Mouse (Mus musculus) G1E-ER4 (cell line): ENCODE results near the gene Crip3. TPM values are rescaled to one million over a fixed set of nuclear protein-coding genes. Genes with fewer than 3 reads are reported as not detected.

Experiments
- GATA1 ChIP-seq: IDR thresholded peaks from one replicate; pipeline ENCODE4 v1.8.0; 2012; ENCODE audit warnings: low read length, inconsistent platforms
- polyA plus RNA-seq: library from polyadenylated mRNA; stranded (reverse); fragments of >175 nt; gene quantifications from 2 replicates; pipeline ENCODE4 v1.2.3, GENCODE M21; 2012

Gene Crip3
- polyA plus RNA-seq, 1 experiment = not detected

- no peak for TF ChIP-seq GATA1
Observed at GRCm38 (mm10) chr17:46452683-46453082, 24.0 kb downstream of the Crip3 start.

DNA sequence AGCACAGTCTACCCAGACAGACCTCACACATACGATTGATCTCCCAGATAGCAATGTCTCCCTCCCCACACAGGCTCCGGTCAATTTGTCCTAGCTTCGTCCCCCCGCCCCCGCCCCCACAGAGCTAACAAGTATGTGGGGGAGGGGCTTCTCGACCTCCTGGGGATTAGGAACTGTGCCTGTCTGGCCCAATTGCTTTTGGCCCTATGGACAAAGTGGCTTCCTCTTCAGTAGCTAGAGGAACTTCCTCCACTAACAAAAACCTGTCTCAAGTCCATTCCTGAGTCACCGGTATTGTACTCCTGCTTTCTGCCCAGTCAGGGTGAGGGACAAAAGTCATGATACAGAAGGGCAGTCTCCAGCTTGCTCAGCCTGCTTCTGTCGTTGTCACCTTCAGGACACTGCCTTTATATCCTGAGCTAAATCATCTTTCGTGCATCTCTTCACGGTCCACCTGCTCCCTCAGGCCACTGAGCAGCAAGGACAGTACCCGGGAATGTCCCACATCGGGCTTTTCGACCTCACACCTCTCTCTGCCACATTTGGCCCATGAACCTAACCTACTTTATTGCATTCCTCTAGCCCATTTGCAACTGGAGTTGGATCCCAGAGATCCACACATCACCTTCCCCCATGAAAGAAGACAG, 24.7 kb downstream of the Crip3 start:
- TF ChIP-seq GATA1 = no peak

DNA sequence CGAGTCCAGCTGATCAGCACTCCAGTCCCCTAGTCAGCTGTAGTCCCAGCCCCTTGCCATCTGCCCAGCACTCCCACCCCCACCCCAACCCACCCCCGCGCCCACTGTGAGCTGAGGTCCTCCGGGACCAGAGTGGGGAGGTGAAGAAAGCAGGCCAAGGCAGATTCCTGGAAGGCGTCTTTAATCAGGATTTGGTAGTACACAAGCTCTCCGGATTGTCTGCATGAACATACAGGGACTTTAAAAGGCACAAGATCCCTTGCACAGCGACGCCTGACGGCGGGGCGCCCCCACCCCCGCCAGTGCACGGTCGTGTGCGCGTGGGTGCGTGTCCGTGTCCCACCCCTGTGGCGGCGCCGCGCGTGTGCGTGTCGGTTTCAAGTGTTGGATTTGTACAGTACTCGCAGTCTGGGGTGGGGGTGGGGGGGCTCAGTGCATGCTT, 25.3 kb downstream of the Crip3 start:
- TF ChIP-seq GATA1 = no peak

GRCm38 (mm10) chr17:46454539-46454938, 25.8 kb downstream of the Crip3 start:
- TF ChIP-seq GATA1 = no peak

DNA sequence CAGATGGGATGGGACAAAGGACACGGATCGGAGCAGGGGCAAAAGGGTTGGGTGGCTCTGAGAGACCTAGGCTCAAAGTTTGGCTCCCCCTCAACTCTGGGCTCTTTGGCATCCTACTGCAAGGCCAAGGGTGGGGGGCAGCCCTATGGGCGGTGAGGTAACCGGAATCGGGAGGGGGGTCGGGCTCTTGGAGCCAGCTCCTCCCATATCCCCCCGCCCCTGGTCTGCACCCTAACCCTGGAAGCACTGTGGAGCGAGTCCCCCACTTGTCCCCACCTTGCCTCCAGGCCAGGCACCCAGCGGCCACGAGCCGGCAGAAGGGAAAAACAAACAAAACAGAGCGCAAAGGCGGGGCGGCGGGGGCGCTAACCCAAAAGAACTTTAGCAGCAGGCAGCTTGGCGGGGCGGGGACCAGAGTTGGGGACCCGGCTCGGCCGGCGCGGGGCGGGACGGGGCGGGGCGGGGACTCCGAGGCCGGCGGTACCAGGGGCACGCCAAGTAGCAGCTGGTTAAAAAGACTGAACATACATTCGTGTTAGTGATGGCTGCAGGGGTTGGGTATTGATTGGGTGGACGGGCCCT, 26.5 kb downstream of the Crip3 start:
- TF ChIP-seq GATA1 = no peak

DNA sequence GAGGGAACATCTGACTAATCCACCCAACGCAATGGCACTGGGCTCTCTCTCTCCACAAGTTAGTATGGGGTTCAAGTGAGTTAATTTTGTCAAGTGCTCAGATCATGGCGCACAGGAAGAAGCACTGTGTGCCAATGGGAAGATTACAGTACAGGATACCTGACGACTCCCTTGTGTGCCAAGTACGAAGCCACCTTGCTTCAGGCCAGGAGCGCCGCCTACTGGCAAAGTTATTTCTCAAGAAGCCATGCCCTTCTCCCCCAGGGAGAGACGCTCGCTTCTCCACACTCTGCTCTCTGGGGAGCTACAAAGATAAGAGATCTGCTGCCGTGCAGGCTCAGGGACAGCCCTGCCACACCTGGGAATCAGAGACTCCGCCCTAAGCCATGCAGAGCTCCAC, 29.1 kb downstream of the Crip3 start:
- TF ChIP-seq GATA1 = no peak

DNA sequence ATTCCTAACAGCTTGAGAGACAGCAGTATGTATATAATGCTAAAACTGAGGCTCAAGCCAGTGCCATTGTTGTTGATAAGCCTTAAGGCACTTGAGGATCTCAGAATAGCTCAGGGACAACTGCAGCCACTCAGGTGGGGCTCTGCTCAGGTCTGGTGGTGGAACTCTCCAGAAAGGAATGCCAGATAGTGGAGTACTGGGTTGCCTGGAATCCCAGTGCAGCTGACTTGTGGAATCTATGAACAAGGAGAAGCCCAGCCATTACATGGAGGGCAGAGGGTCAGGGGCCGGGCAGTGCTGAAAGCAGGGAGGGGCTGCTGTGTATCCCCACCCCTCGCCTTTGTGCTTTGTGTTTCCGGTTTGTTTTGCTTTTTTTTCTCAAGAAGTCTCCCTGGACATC, 29.7 kb downstream of the Crip3 start:
- TF ChIP-seq GATA1 = no peak

DNA sequence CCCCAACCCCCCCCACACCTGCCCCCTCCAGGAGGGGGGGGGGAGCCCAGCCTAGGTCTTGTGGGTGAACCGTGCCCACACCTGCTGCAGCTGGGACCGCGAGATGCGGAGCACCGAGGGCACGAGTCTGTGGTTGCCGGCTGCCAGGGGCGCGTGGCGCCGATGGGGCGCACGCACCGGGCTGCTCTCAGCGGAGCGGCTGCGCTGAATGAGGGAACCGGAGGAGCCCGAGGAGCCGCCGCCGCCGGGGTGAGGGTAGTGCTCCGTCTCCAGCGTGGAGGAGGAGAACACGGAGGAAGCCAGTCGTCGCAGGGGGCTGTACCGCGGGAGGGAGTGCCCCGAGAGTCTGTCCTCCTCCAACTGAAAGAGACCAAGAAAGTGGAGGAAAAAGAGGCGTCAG, 31.9 kb downstream of the Crip3 start:
- TF ChIP-seq GATA1 = no peak

DNA sequence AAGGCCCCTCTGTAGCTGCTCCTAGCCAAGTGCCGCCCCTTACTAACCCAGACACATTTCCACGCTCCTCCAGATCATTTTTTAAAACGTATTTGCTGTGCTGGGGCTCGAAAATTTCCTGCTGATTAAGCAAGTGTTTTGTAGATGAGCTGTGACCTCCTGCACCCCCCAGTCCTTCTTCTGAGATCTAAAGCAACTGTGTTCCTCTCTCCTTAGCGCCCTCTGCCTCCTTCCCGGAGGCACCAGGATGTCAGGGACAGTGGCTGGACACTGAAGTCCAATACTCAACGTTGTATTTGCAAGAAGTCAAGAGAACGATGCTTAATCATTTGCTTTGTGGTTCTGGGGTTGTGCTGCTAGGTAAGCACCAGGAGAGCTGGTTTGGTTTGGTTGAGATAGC, 32.6 kb downstream of the Crip3 start:
- TF ChIP-seq GATA1 = no peak

DNA sequence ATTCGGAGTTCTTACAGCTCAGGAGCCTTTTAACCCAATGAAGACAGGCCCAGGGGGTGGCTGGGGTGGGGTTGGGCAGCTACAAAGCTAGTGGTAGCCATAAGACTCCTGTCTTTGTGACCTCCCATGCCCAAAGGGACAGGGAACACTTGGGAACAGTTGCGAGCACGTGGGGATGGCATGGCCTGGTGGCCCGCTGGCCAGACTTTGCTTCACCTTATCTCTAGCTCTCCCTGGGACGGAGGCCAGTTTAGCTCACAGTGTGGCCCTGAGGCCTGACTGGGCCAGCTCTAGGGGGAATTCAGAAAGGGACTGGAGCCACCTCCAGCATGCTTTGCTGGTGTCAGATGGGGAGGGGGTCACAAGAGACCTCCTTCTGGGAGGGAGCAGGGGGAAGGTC, 33.5 kb downstream of the Crip3 start:
- TF ChIP-seq GATA1 = no peak

DNA sequence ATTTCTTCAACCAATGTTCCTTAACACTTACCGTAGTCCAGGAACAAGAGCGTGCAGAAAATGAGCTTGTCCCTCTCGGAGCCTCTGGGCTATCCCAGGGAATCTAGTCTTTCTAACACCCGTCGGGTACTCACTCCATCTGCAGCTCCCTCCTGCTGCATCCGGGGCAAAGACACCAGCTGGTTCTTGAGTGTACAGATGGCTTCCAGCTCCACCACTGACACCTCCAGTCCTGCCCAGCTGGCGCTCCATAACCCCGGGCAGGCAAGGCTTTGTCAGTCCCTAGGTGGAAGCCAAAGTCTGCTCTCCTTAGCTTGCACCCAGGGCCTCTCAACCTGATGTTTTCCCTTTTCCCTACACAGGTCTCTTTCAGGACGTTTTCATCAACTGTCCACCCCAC, 39.1 kb downstream of the Crip3 start:
- TF ChIP-seq GATA1 = no peak

- TF ChIP-seq GATA1 = no peak
Observed at GRCm38 (mm10) chr17:46476601-46477000, 47.9 kb downstream of the Crip3 start.

DNA sequence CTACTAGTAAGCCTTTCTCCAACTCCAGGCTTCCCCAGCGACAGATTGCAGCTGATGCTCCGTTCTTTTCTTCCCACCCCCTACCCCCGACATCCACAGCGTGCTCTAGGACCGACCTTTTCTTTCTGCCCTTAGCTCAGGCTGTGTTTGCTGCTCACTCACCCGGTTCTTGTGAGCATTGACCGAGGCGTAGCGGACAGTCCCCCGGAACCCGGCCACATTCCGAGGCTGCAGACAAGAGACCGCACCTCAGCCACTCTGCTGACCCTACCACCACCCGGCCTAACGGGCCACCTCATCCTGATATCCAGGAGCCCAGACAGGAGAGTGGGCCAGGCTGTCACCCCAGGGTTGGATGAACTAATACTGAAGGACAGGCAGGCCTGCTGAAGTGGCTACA, 48.6 kb downstream of the Crip3 start:
- no peak for TF ChIP-seq GATA1

Other genes starting within 250 kb of the Crip3 start
- gene Polh, start 226.3 kb upstream of the Crip3 start, polyA plus RNA-seq = 1.6 and 1.7 TPM in 2 replicates
- gene Xpo5, start 226.1 kb upstream of the Crip3 start, polyA plus RNA-seq = 20.8 and 31.0 TPM in 2 replicates
- gene Polr1c, start 180.9 kb upstream of the Crip3 start, polyA plus RNA-seq = 16.5 and 28.3 TPM in 2 replicates
- gene Yipf3, start 180.8 kb upstream of the Crip3 start, polyA plus RNA-seq = 76.6 and 86.4 TPM in 2 replicates
- gene Lrrc73, start 175.4 kb upstream of the Crip3 start, polyA plus RNA-seq = 1.5 and 1.6 TPM in 2 replicates
- gene Tjap1, start 145.9 kb upstream of the Crip3 start, polyA plus RNA-seq = 90.9 and 127 TPM in 2 replicates
- not detected in 2 replicates for gene Dlk2, start 131.5 kb upstream of the Crip3 start, polyA plus RNA-seq
- gene Abcc10, start 100.6 kb upstream of the Crip3 start, polyA plus RNA-seq = 11.8 and 12.9 TPM in 2 replicates
- gene Zfp318, start 45.2 kb upstream of the Crip3 start, polyA plus RNA-seq = 7.3 and 7.6 TPM in 2 replicates
- not detected in 2 replicates for gene Slc22a7, start 9.5 kb downstream of the Crip3 start, polyA plus RNA-seq
- not detected in 2 replicates for gene Ttbk1, start 58.7 kb downstream of the Crip3 start, polyA plus RNA-seq
- 45.3 and 54.4 TPM in 2 replicates for gene Dnph1, start 67.8 kb downstream of the Crip3 start, polyA plus RNA-seq
- gene Cul9, start 117.5 kb downstream of the Crip3 start, polyA plus RNA-seq = 0.48 and 0.79 TPM in 2 replicates
- 142 and 147 TPM in 2 replicates for gene Srf, start 127.2 kb downstream of the Crip3 start, polyA plus RNA-seq
- gene Ptk7, start 200.6 kb downstream of the Crip3 start, polyA plus RNA-seq = not detected in 2 replicates
- gene Klc4, start 217.1 kb downstream of the Crip3 start, polyA plus RNA-seq = 6.4 and 7.8 TPM in 2 replicates
- gene Mrpl2, start 217.3 kb downstream of the Crip3 start, polyA plus RNA-seq = 790 and 1,047 TPM in 2 replicates
- 94.6 and 117 TPM in 2 replicates for gene Cul7, start 221.4 kb downstream of the Crip3 start, polyA plus RNA-seq
- 38.5 and 49.7 TPM in 2 replicates for gene Rrp36, start 245.4 kb downstream of the Crip3 start, polyA plus RNA-seq
- 119 and 135 TPM in 2 replicates for gene Mea1, start 249.9 kb downstream of the Crip3 start, polyA plus RNA-seq